Mouse (Mus musculus) CD4-positive naive resting alpha-beta T cell, adult 57 days (primary cell): ENCODE measurements around the gene Olfr1250. TPM values are rescaled to one million over a fixed set of nuclear protein-coding genes. Genes with fewer than 3 reads are reported as not detected.

Experiments
- total RNA-seq: library from RNA; stranded (reverse); gene quantifications from one replicate; pipeline ENCODE4 v1.2.4, GENCODE M21; 2023

The Olfr1250 gene
- total RNA-seq, result not detected

DNA sequence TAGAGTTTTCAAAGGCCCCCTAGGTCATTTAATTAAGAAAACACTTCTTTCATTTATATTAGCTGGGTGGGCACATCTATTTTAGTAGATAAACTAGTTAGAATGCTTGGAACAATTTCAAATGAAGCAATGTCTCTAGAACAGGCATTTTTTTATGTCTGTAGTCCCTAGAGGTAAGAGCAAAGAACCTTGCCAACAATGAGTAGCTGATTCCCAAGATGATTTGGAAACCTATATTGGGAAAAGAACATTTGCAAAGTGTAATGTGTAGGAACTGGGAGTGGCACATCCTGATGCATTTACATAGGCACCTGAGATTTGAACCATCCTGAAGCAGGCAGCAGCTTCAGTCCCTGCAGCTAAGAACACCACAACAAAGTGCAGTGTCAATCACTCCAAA is at the start of gene Olfr1250:
Gene Olfr1250 (minus strand): TSS at position 101 of the 400 bp plus-strand sequence.

DNA sequence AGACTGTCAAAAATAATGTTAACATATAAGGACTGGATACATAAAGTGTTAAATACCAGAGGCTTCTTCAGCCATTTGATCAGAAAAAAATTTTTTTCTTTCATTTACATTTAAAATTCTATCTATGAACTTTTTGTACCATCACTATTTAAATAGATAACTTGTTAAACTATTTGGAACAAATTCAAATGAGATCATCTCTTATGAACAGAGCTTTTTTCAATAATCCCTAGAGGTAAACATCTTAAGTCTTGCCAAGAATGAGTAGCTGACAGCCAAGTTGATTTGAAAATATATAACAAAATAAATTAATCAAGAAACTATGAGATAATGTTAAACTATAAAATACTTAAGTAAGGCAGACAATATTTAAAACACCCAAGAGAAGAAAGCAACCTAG is 10.6 kb upstream of the Olfr1250 start, which contains the start of gene Olfr1251:
Gene Olfr1251 (minus strand): TSS at position 101 of the 400 bp plus-strand sequence.

DNA sequence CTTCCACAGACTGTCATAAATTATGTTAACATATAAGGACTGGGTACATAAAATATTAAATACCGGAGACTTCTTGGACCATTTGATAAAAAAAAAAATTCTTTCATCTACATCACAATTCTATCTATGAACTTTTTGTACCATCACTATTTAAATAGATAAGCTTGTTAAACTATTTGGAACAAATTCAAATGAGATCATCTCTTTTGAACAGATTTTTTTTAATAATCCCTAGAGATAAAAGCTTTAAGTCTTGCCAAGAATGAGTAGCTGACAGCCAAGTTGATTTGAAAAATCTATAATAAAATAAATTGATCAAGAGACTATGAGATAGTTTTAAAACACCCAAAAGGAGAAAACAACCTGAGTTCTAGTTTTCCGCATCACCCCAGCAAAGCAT is 26.4 kb downstream of the Olfr1250 start, which contains the start of gene Olfr1249:
Gene Olfr1249 (minus strand): TSS at position 101 of the 400 bp plus-strand sequence.

DNA sequence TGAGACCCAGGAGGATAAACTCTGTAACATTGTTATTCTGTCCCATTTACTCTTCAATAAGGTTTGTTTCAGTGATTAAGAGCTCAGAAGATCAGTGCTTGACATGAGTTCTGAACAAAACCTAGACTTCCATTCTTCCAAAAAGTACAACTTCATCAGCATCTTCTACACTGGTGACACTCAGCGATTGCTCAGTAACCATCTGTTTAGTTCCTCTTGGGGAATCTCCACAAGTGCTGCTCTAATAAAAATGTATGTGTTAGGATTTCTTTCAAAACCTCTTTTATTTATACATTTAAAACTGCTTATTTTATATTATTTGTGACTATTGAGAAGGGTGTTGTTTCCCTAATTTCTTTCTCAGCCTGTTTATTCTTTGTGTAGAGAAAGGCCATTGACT is 43.1 kb downstream of the Olfr1250 start, which contains the start of gene Olfr1248:
Gene Olfr1248 (minus strand): TSS at position 101 of the 400 bp plus-strand sequence.

DNA sequence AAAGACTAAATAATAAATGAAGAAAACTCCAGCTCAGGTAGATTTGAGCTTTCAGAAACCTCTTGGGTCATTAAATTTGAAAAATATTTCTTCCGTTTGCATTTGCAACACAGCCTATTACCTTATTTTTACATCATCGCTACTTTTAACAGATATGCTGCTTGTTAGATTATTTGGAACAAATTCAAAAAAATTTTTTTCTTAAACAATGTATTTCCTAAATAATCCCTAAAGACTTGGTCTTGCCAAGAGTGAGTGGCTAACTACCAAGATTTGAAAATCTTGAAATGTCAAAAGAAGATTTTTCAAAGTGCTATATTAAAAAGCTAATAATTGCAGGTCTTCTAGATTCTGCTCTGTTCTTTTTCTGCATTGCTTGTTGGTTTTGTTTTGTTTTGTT is 47.2 kb downstream of the Olfr1250 start, which contains the start of gene Olfr1247:
Gene Olfr1247 (minus strand): TSS at position 101 of the 400 bp plus-strand sequence.

Other genes with a start within 250 kb of the Olfr1250 start
- gene Olfr1239, start 241.1 kb downstream of the Olfr1250 start, total RNA-seq, result not detected
- gene Olfr1240, start 218.5 kb downstream of the Olfr1250 start, total RNA-seq, result not detected
- not detected for gene Olfr1241, start 174.3 kb downstream of the Olfr1250 start, total RNA-seq
- gene Olfr1242, start 163.1 kb downstream of the Olfr1250 start, total RNA-seq, result not detected
- gene Olfr1243, start 130.0 kb downstream of the Olfr1250 start, total RNA-seq, result not detected
- gene Olfr1245, start 83.0 kb downstream of the Olfr1250 start, total RNA-seq, result not detected
- gene Olfr1246, start 68.3 kb downstream of the Olfr1250 start, total RNA-seq, result not detected
- not detected for gene Olfr1247, start 47.3 kb downstream of the Olfr1250 start, total RNA-seq
- gene Olfr1248, start 43.2 kb downstream of the Olfr1250 start, total RNA-seq, result not detected
- gene Olfr1249, start 26.5 kb downstream of the Olfr1250 start, total RNA-seq, result not detected
- not detected for gene Olfr1251, start 10.5 kb upstream of the Olfr1250 start, total RNA-seq
- not detected for gene Olfr1252, start 63.5 kb upstream of the Olfr1250 start, total RNA-seq
- not detected for gene Olfr1253, start 95.6 kb upstream of the Olfr1250 start, total RNA-seq
- gene Olfr1254, start 132.2 kb upstream of the Olfr1250 start, total RNA-seq, result not detected
- gene Olfr1255, start 150.6 kb upstream of the Olfr1250 start, total RNA-seq, result not detected
- not detected for gene Olfr1256, start 180.1 kb upstream of the Olfr1250 start, total RNA-seq
- gene Olfr48, start 186.7 kb upstream of the Olfr1250 start, total RNA-seq, result not detected
- not detected for gene Olfr1257, start 217.0 kb upstream of the Olfr1250 start, total RNA-seq